Mouse (Mus musculus): ENCODE measurements around the gene Fndc3b. TPM values are rescaled to one million over a fixed set of nuclear protein-coding genes. Genes with fewer than 3 reads are reported as not detected.

The Fndc3b gene
- polyA plus RNA-seq, 1 experiment from 2014 or later = 9.7 TPM

DNA sequence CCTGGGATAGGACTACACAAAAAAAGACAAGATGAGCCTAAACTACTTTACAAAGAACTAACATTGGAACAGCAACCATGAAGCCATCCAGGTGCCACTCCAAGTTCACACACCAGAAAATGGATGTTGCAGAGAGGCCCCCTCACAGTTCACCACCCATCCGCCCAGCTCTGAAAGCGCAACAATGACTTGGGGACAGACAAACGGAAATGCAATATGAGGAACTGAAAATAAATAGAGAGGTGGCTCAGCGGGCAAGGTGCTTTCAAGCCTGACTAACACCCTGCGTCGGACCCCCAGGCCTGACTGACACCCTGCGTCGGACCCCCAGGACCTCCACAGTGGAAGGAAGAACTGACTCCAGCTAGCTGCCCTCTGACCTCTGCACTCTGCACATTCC is 131.9 kb downstream of the Fndc3b start:
- Histone ChIP-seq H3K4me2 (no peak overlapping the region), H3K36me3 (no peaks in the 10 kb centered on the region), H3K4me1 (no peaks in the 10 kb centered on the region), H3K9me3 (replicated peaks) (no peaks in the 10 kb centered on the region), H3K4me3 (no peak overlapping the region), H3K27ac (no peak overlapping the region), H3K27me3 (replicated peaks) (no peaks in the 10 kb centered on the region), H3K9ac (no peak overlapping the region)
- WGBS (ENCODE audit: insufficient replicate concordance) = 62% methylated on average over 8 of the region's 8 CpGs
- ATAC-seq = no peak

DNA sequence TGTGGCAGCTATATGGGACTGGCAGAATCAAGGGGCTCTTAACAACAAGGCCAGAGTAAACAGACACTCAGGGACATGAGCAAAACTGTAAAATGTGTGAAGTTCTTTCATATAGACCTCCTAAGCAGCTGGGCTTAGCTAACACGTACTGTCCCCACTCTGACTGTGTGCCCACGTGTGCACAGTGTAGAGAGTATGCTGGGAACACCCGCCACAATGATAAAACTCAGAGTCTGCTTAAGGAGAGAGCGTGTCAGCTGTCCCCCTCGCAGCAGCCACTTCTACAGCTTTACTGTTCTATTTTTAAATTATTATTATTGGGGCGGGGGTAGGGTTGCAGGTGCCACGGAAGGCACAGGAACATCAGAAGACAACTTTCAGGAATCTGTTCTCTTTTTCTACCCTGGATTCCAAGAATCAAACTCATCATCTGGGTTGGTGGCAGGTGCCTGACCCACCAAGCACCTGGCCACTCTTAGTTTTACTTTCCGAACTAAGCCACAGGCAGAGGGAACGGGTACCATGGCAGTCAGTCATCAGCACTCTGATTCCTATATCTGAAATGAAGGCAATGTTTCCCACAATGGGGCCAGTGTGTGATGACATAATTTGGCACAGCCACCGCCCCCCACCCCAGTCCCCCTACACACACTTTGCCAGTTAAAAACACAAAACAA is 133.6 kb downstream of the Fndc3b start:
- Histone ChIP-seq H3K27ac (no peak overlapping the region), H3K4me2 (no peak overlapping the region), H3K4me3 (no peak overlapping the region), H3K9ac (no peak overlapping the region), H3K4me1 (peaks cover 2% of the 10 kb centered on the region; the same call in 1 of the 2 replicates), H3K36me3 (no peaks in the 10 kb centered on the region), H3K27me3 (replicated peaks) (no peaks in the 10 kb centered on the region), H3K9me3 (replicated peaks) (no peaks in the 10 kb centered on the region)
- ATAC-seq = no peak
- 75% methylated on average over 10 of the region's 10 CpGs for WGBS (ENCODE audit: insufficient replicate concordance)

GRCm38 (mm10) chr3:27574241-27574640 is 136.9 kb downstream of the Fndc3b start:
- Histone ChIP-seq H3K36me3 (no peaks in the 10 kb centered on the region), H3K9me3 (replicated peaks) (no peaks in the 10 kb centered on the region), H3K4me2 (no peak overlapping the region), H3K27me3 (replicated peaks) (no peaks in the 10 kb centered on the region), H3K9ac (no peak overlapping the region), H3K27ac (no peak overlapping the region), H3K4me1 (peaks cover 4% of the 10 kb centered on the region; the same call in 1 of the 2 replicates), H3K4me3 (no peak overlapping the region)
- 71% methylated on average over 9 of the region's 9 CpGs for WGBS (ENCODE audit: insufficient replicate concordance)
- no peak for ATAC-seq

DNA sequence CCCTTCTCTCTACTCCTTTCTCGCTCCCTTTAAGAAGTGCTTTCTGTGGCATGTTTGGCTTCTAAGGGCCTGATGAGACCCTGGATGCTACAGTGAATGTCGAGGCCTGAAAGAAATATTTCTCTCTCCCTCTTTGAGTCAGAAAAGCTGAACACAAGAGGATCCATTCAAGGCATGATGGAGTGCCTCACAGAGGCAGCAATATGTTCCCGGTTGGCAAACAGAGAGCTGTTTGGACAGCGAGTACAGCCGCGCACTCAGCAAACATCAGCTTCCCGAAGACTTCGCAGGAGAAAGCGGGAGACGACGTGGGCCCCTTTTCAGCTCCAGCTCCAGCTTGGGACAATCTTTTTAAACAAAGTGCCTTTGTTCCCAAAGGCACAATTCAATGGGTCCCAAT is 137.6 kb downstream of the Fndc3b start:
- Histone ChIP-seq H3K4me3 (no peak overlapping the region), H3K27me3 (replicated peaks) (no peaks in the 10 kb centered on the region), H3K4me1 (peaks cover 4% of the 10 kb centered on the region; the same call in 1 of the 2 replicates), H3K4me2 (no peak overlapping the region), H3K9me3 (replicated peaks) (no peaks in the 10 kb centered on the region), H3K9ac (no peak overlapping the region), H3K27ac (no peak overlapping the region), H3K36me3 (no peaks in the 10 kb centered on the region)
- no peak for ATAC-seq
- WGBS (ENCODE audit: insufficient replicate concordance) = 69% methylated on average over 11 of the region's 11 CpGs

- no peaks in the 10 kb centered on the region for H3K36me3 ChIP-seq
- H3K9ac ChIP-seq = no peak overlapping the region
- peaks cover 4% of the 10 kb centered on the region; the same call in 1 of the 2 replicates for H3K4me1 ChIP-seq
- no peaks in the 10 kb centered on the region for H3K9me3 ChIP-seq (replicated peaks)
- no peak overlapping the region for H3K4me3 ChIP-seq
- WGBS (ENCODE audit: insufficient replicate concordance) = 60% methylated on average over 6 of the region's 6 CpGs
- no peak; the same call in 1 of the 2 replicates for ATAC-seq
- no peak overlapping the region for H3K4me2 ChIP-seq
- no peaks in the 10 kb centered on the region for H3K27me3 ChIP-seq (replicated peaks)
- no peak overlapping the region for H3K27ac ChIP-seq
These were observed 138.8 kb downstream of the Fndc3b start for GRCm38 (mm10) chr3:27572305-27572704.

GRCm38 (mm10) chr3:27565314-27565713 is 145.8 kb downstream of the Fndc3b start:
- H3K9me3 ChIP-seq (replicated peaks) = no peaks in the 10 kb centered on the region
- H3K36me3 ChIP-seq = no peaks in the 10 kb centered on the region
- H3K9ac ChIP-seq = no peak overlapping the region
- H3K4me3 ChIP-seq = no peak overlapping the region
- H3K4me1 ChIP-seq = no peaks in the 10 kb centered on the region
- H3K4me2 ChIP-seq = no peak overlapping the region
- H3K27me3 ChIP-seq (replicated peaks) = no peaks in the 10 kb centered on the region
- WGBS (ENCODE audit: insufficient replicate concordance) = 62% methylated on average over 4 of the region's 4 CpGs
- no peak for ATAC-seq
- no peak overlapping the region for H3K27ac ChIP-seq

- no peaks in the 10 kb centered on the region for H3K9me3 ChIP-seq (replicated peaks)
- no peak overlapping the region for H3K4me3 ChIP-seq
- ATAC-seq = no peak
- H3K4me1 ChIP-seq = no peaks in the 10 kb centered on the region
- no peak overlapping the region for H3K27ac ChIP-seq
- H3K9ac ChIP-seq = no peak overlapping the region
- no peaks in the 10 kb centered on the region for H3K36me3 ChIP-seq
- no peak overlapping the region for H3K4me2 ChIP-seq
- 79% methylated on average over 5 of the region's 5 CpGs for WGBS (ENCODE audit: insufficient replicate concordance)
- no peaks in the 10 kb centered on the region for H3K27me3 ChIP-seq (replicated peaks)
These were observed 148.0 kb downstream of the Fndc3b start for GRCm38 (mm10) chr3:27563047-27563624.

DNA sequence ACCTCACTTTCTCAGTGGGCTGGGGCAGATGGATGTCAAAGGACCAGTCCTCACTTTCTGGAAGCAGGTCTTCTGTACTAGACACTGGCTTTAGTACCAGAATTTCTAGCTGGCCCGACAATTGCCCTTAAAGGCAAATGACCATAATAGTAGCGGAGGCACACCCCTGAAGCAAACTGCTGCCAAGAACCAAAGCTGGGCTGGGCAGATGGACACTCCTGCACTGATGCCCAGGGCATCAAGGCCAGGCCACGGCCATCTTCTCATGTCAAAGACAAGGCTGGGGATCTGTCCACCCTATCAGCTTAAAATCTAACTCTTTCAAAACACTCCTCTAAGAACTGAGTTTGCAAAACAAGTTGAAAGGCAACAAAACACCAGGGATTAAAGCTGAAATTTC is 148.6 kb downstream of the Fndc3b start:
- H3K4me2 ChIP-seq = no peak overlapping the region
- H3K36me3 ChIP-seq = no peaks in the 10 kb centered on the region
- H3K9me3 ChIP-seq (replicated peaks) = no peaks in the 10 kb centered on the region
- no peak overlapping the region for H3K27ac ChIP-seq
- no peak for ATAC-seq
- H3K4me1 ChIP-seq = no peaks in the 10 kb centered on the region
- H3K4me3 ChIP-seq = no peak overlapping the region
- no peak overlapping the region for H3K9ac ChIP-seq
- 56% methylated on average over 3 of the region's 3 CpGs for WGBS (ENCODE audit: insufficient replicate concordance)
- H3K27me3 ChIP-seq (replicated peaks) = no peaks in the 10 kb centered on the region

GRCm38 (mm10) chr3:27561921-27562320 is 149.2 kb downstream of the Fndc3b start:
- Histone ChIP-seq H3K4me3 (no peak overlapping the region), H3K9me3 (replicated peaks) (no peaks in the 10 kb centered on the region), H3K27ac (no peak overlapping the region), H3K4me1 (no peaks in the 10 kb centered on the region), H3K4me2 (no peak overlapping the region), H3K9ac (no peak overlapping the region), H3K36me3 (no peaks in the 10 kb centered on the region), H3K27me3 (replicated peaks) (no peaks in the 10 kb centered on the region)
- WGBS (ENCODE audit: insufficient replicate concordance) = 79% methylated on average over 2 of the region's 2 CpGs
- no peak for ATAC-seq

DNA sequence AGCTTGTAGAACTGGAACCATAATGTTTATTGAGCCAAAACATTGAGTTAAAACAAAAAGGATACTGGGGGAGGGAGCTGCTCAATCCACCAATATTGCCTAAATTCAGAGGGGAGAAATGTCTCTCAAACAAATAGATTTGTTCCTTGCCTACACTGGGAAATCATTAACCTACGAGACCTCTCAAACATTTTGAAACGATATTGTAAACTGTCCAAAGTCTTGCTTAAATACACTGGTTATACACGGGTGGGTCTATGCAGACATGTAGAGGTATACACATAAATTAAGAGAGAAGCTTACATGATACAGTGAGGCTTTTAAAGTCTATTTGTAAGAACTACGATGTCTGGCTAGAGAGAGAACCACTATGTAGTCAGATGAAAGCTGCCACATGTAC is 151.8 kb downstream of the Fndc3b start:
- Histone ChIP-seq H3K9me3 (replicated peaks) (no peaks in the 10 kb centered on the region), H3K4me1 (no peaks in the 10 kb centered on the region), H3K9ac (no peak overlapping the region), H3K4me2 (no peak overlapping the region), H3K36me3 (peaks cover 9% of the 10 kb centered on the region), H3K27ac (no peak overlapping the region), H3K27me3 (replicated peaks) (no peaks in the 10 kb centered on the region), H3K4me3 (no peak overlapping the region)
- no peak for ATAC-seq
- 61% methylated on average over 4 of the region's 4 CpGs for WGBS (ENCODE audit: insufficient replicate concordance)

DNA sequence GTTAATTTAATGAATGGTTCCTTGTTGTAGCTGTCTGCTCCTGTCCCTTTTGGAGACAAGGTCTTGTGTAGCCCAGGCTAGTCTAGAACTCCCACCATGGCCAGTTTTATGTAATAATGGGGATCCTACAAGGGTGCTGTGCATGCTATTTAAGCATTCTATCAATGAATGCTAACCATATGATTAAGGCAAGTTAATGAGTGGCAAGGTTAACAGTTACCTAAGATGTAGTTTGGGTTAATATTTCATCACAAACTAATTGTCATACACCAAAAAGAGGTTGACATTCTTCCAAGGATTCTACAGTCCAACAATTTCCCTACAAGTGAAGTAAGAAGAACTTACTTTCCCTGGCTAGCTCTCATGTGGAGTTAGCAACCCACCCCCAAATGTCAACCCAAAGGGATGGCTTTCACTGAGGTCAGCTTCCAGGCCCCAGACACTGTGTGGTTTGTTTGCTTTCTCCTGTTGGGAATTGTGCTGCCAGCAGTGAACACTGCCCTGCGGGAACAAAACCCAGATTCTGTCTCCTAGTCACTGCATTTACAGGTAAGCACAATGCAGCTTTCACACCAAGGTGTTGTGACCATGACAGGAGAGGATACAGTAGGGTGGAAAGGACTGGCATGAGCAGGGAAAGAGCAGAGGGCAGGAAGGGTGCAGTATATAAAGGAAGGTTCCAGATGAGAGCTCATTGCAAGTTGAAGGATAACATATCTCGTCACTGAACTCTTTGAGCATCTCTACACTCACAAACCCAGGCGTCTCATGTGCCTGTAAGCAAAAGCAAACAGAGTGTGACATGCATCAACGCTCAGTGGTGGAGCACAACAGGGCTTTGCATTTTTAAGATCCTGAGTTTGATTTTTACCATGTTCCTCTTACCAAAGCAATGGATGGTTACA is 153.8 kb downstream of the Fndc3b start:
- Histone ChIP-seq H3K36me3 (peaks cover 9% of the 10 kb centered on the region), H3K27me3 (replicated peaks) (no peaks in the 10 kb centered on the region), H3K9ac (no peak overlapping the region), H3K4me2 (no peak overlapping the region), H3K9me3 (replicated peaks) (no peaks in the 10 kb centered on the region), H3K27ac (no peak overlapping the region), H3K4me3 (no peak overlapping the region), H3K4me1 (no peaks in the 10 kb centered on the region)
- 61% methylated on average over 4 of the region's 4 CpGs for WGBS (ENCODE audit: insufficient replicate concordance)
- ATAC-seq = no peak

GRCm38 (mm10) chr3:27555401-27555940 is 155.6 kb downstream of the Fndc3b start:
- no peaks in the 10 kb centered on the region for H3K27me3 ChIP-seq (replicated peaks)
- H3K27ac ChIP-seq = no peak overlapping the region
- ATAC-seq = no peak
- H3K4me1 ChIP-seq = no peaks in the 10 kb centered on the region
- no peak overlapping the region for H3K4me3 ChIP-seq
- WGBS (ENCODE audit: insufficient replicate concordance) = 72% methylated on average over 3 of the region's 3 CpGs
- peaks cover 9% of the 10 kb centered on the region for H3K36me3 ChIP-seq
- no peak overlapping the region for H3K9ac ChIP-seq
- no peak overlapping the region for H3K4me2 ChIP-seq
- H3K9me3 ChIP-seq (replicated peaks) = no peaks in the 10 kb centered on the region

Data from liver, embryonic 12.5 days (tissue).